Mouse (Mus musculus): ENCODE measurements around the gene Usp35. TPM values are rescaled to one million over a fixed set of nuclear protein-coding genes. Genes with fewer than 3 reads are reported as not detected.

Gene Usp35
- 0.87 and 1.0 TPM in 2 replicates for total RNA-seq (2014; rRNA removed)
- 0.86 and 1.5 TPM in 2 replicates for polyA plus RNA-seq (2012; rRNA removed)

GRCm38 (mm10) chr7:97331726-97332666, at the start of gene Usp35, which contains the start of gene Kctd21:
Gene Usp35 (minus strand): TSS chr7:97332020.
Gene Kctd21 (plus strand): TSS chr7:97332327.
- Histone ChIP-seq H3K4me3 (ENCODE audit: insufficient read depth, low read depth, low read length) (peak within 1 kb of the TSS; percentile 96), H3K36me3 (ENCODE audit: control insufficient read depth, insufficient read depth, low read length) (no peaks in the 10 kb centered on the region), H3K9ac (ENCODE audit: low read depth, low read length) (peak within 1 kb of the TSS; percentile 87), H3K27me3 (ENCODE audit: control insufficient read depth, insufficient read depth, low read length) (no peaks in the 10 kb centered on the region), H3K79me2 (ENCODE audit: control insufficient read depth, insufficient read depth, low read length) (peaks cover 6% of the 10 kb centered on the region; the same call in 1 of the 2 replicates), H3K4me1 (ENCODE audit: control insufficient read depth, insufficient read depth, low read length) (peaks cover 10% of the 10 kb centered on the region), H3K27ac (replicated peaks; ENCODE audit: insufficient read depth, low read depth, low read length) (peak within 1 kb of the TSS; percentile 78)
- WGBS = 1% methylated on average over 68 of the region's 68 CpGs
- peak; percentile 69 for DNase-seq (ENCODE audit: extremely low read depth, low read depth, low spot score)
- TF ChIP-seq CTCF (IDR thresholded peaks at IDR 0.05; ENCODE audit: low read depth, low read length) (no peak), POLR2A (IDR thresholded peaks at IDR 0.05; ENCODE audit: extremely low read depth, insufficient read depth, low read length) (peak; percentile 44; the same call in 1 of the 2 replicates)

DNA sequence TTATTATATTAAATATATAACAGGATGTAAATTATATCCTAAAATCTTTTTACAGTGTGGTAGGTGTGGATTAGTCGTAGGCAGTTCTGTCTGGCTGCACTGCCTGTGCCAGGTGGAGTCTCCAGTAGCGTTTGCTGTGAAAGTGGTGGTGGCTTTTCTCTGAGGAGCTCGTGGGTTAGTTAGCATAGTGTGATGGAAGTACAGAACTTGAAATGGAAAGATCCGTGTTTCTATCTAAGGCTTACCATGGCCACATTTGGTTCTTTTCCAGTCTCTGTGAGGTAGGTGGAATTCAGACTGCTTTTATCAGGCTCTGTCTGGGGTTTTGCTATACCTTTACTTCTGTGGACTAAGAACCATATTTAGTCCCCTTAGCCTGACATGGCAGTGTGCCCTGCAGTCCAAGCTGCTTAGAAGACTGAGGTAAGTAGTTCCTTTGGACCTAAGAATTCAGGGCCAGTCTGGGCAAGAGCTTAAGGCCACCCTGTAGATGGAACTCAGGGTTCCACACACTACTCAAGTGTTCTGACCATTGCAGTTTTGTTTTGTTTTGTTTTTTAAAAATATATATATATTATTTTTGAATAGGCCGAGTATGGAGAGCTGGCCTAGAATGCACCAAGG, 48.8 kb upstream of the Usp35 start:
- no peak for DNase-seq (ENCODE audit: extremely low read depth, low read depth, low spot score)
- 98% methylated on average over 5 of the region's 5 CpGs for WGBS
- H3K36me3 ChIP-seq (ENCODE audit: control insufficient read depth, insufficient read depth, low read length) = peaks cover 28% of the 10 kb centered on the region
- TF ChIP-seq POLR2A (IDR thresholded peaks at IDR 0.05; ENCODE audit: extremely low read depth, insufficient read depth, low read length) (no peak), CTCF (IDR thresholded peaks at IDR 0.05; ENCODE audit: low read depth, low read length) (no peak)
- H3K4me3 ChIP-seq (ENCODE audit: insufficient read depth, low read depth, low read length) = no peak overlapping the region
- no peaks in the 10 kb centered on the region for H3K27me3 ChIP-seq (ENCODE audit: control insufficient read depth, insufficient read depth, low read length)
- no peaks in the 10 kb centered on the region for H3K79me2 ChIP-seq (ENCODE audit: control insufficient read depth, insufficient read depth, low read length)
- H3K4me1 ChIP-seq (ENCODE audit: control insufficient read depth, insufficient read depth, low read length) = no peaks in the 10 kb centered on the region
- no peak overlapping the region for H3K27ac ChIP-seq (replicated peaks; ENCODE audit: insufficient read depth, low read depth, low read length)
- H3K9ac ChIP-seq (ENCODE audit: low read depth, low read length) = no peak overlapping the region

DNA sequence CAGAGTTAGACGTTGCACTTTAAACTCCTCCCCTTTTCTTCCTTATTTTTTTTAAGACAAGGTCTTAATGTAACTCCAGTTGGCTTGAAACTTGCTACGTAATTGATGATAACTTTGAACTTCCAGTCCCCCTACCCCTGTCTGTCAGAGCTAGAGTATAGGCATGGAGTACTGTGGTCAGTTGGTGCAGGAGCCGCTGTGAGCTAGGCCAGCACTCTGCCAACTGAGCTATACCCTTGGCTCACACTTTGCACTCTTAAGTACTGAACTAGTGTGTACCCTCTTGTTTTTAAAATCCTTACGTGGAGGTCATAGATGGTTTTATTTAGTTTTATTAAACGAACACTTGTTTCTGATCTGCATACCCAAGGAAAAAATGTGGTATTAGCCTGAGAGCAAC, 47.5 kb upstream of the Usp35 start:
- no peaks in the 10 kb centered on the region for H3K4me1 ChIP-seq (ENCODE audit: control insufficient read depth, insufficient read depth, low read length)
- no peak for DNase-seq (ENCODE audit: extremely low read depth, low read depth, low spot score)
- no peak overlapping the region for H3K4me3 ChIP-seq (ENCODE audit: insufficient read depth, low read depth, low read length)
- H3K79me2 ChIP-seq (ENCODE audit: control insufficient read depth, insufficient read depth, low read length) = no peaks in the 10 kb centered on the region
- no peaks in the 10 kb centered on the region for H3K27me3 ChIP-seq (ENCODE audit: control insufficient read depth, insufficient read depth, low read length)
- TF ChIP-seq POLR2A (IDR thresholded peaks at IDR 0.05; ENCODE audit: extremely low read depth, insufficient read depth, low read length) = no peak
- no peak for TF ChIP-seq CTCF (IDR thresholded peaks at IDR 0.05; ENCODE audit: low read depth, low read length)
- peaks cover 26% of the 10 kb centered on the region for H3K36me3 ChIP-seq (ENCODE audit: control insufficient read depth, insufficient read depth, low read length)
- H3K9ac ChIP-seq (ENCODE audit: low read depth, low read length) = no peak overlapping the region
- no peak overlapping the region for H3K27ac ChIP-seq (replicated peaks; ENCODE audit: insufficient read depth, low read depth, low read length)
- WGBS = 92% methylated on average over 5 of the region's 5 CpGs

GRCm38 (mm10) chr7:97375906-97376305, 44.1 kb upstream of the Usp35 start:
- peaks cover 12% of the 10 kb centered on the region for H3K36me3 ChIP-seq (ENCODE audit: control insufficient read depth, insufficient read depth, low read length)
- WGBS = 90% methylated on average over 2 of the region's 2 CpGs
- peaks cover 3% of the 10 kb centered on the region; the same call in 1 of the 2 replicates for H3K4me1 ChIP-seq (ENCODE audit: control insufficient read depth, insufficient read depth, low read length)
- no peak overlapping the region for H3K4me3 ChIP-seq (ENCODE audit: insufficient read depth, low read depth, low read length)
- TF ChIP-seq CTCF (IDR thresholded peaks at IDR 0.05; ENCODE audit: low read depth, low read length) = no peak
- TF ChIP-seq POLR2A (IDR thresholded peaks at IDR 0.05; ENCODE audit: extremely low read depth, insufficient read depth, low read length) = no peak
- no peak for DNase-seq (ENCODE audit: extremely low read depth, low read depth, low spot score)
- no peaks in the 10 kb centered on the region; the same call in 1 of the 2 replicates for H3K79me2 ChIP-seq (ENCODE audit: control insufficient read depth, insufficient read depth, low read length)
- H3K9ac ChIP-seq (ENCODE audit: low read depth, low read length) = no peak overlapping the region
- H3K27me3 ChIP-seq (ENCODE audit: control insufficient read depth, insufficient read depth, low read length) = no peaks in the 10 kb centered on the region
- no peak overlapping the region for H3K27ac ChIP-seq (replicated peaks; ENCODE audit: insufficient read depth, low read depth, low read length)

- no peak overlapping the region for H3K27ac ChIP-seq (replicated peaks; ENCODE audit: insufficient read depth, low read depth, low read length)
- H3K9ac ChIP-seq (ENCODE audit: low read depth, low read length) = no peak overlapping the region
- no peaks in the 10 kb centered on the region for H3K27me3 ChIP-seq (ENCODE audit: control insufficient read depth, insufficient read depth, low read length)
- no peak for DNase-seq (ENCODE audit: extremely low read depth, low read depth, low spot score)
- TF ChIP-seq CTCF (IDR thresholded peaks at IDR 0.05; ENCODE audit: low read depth, low read length) (no peak), POLR2A (IDR thresholded peaks at IDR 0.05; ENCODE audit: extremely low read depth, insufficient read depth, low read length) (no peak)
- H3K79me2 ChIP-seq (ENCODE audit: control insufficient read depth, insufficient read depth, low read length) = no peaks in the 10 kb centered on the region; the same call in 1 of the 2 replicates
- WGBS = 95% methylated on average over 9 of the region's 9 CpGs
- H3K4me3 ChIP-seq (ENCODE audit: insufficient read depth, low read depth, low read length) = no peak overlapping the region
- H3K4me1 ChIP-seq (ENCODE audit: control insufficient read depth, insufficient read depth, low read length) = peaks cover 3% of the 10 kb centered on the region; the same call in 1 of the 2 replicates
- peaks cover 10% of the 10 kb centered on the region for H3K36me3 ChIP-seq (ENCODE audit: control insufficient read depth, insufficient read depth, low read length)
Measured at GRCm38 (mm10) chr7:97375101-97375500, 43.3 kb upstream of the Usp35 start.

All from liver, adult 2 months (tissue).